Mouse (Mus musculus) layer of hippocampus, postnatal 36 days (tissue): ENCODE data around the gene Ropn1l. TPM values are rescaled to one million over a fixed set of nuclear protein-coding genes. Genes with fewer than 3 reads are reported as not detected.

Experiments
- DNase-seq, 2 experiments: peaks; one replicate each; pipeline ENCODE4 v3.0.0; 2022
- total RNA-seq, 2 experiments: library from RNA; stranded (reverse); gene quantifications; 2 replicates each; pipeline ENCODE4 v1.2.3; 2021

The Ropn1l gene
- total RNA-seq, 2 experiments from 2014 or later = 0.50 to 1.1 TPM

DNA sequence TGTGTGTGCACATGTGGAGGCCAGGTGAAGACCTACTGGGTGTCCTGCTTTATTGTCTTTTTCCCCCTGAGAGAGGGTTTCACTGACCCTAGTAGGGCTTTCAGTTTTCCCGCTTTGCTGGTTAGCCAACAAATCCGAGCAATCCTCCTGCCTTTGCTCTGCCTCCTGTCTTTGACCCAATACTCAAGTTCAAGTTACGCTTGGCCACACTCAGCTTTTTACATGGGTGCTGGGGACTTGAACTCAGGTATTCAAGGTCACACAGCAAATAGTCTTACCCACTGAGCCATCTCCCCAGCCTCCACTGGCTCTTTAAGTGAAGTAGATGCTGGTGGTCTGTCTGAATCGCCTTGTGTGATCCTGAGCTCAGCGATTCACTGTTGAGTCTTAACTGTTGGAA, 46.7 kb downstream of the Ropn1l start:
- no peak for DNase-seq

DNA sequence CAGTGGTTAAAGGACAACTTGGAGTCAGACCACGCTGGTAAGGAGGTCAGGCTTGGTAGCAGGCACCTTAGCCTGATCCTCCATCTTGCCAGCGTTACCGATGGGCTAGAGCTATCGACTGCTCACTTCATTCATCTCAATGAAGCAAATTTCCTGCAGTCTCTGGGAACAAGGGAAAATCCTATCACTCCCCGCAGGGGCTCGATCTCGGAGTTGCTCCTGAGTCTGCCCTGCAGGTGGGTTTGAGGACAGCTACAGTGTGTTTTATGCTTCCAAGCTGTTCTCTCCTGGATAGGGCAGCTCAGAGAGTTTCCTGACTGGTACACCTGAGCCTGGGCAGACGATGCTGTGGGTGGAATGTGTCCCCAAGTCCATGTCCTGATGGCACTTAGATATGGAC, 49.2 kb downstream of the Ropn1l start:
- DNase-seq = no peak

DNA sequence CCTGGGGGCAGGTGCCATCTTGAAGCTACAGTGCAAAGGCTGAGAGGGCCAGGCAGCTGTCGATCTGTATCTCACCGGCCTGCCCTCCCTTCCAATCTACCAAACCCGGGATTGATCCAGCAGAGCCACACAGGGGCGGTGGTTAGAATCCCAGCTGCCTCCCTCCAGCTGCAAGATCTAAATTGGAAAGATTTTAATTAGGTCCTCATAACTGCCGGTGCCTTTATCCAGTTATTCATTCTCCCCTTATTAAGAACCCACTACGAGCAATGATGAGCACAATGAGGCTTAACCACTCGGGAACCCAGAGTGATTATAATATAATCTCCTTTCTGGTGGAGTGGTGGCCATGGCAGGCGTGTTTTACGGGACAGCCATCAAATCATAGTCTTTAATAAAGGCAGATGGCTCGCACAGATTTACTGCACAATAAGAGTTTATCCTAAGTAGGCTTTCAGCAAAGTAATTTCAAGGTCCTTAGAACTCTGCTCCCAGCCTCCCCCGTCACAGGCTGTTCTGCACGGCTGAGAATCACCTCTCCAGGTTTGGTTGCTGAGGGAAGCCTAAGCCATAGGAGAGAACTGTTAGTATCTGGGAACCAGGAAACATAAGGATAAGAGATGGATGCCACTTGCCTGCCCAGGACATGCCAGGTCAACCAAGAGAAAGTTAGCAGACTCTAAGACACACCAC, 51.2 kb downstream of the Ropn1l start:
- no peak for DNase-seq

DNA sequence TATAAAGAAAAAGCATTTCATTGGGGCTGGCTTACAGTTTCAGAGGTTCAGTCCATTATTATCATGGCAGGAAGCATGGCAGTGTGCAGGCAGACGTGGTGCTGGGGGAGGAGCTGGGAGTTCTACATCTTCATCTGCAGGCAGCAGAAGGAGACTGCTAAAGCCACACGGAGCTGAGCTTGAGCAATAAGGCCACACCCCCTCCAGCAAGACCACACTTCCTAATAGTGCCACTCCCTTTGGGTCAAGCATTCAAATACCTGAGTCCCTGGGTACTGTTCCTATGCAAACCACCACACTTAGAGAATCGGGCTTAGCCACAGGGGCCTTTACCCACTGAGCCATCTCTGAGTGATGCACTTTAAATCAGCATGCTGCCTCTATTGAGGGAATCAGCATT, 52.6 kb downstream of the Ropn1l start:
- no peak for DNase-seq

DNA sequence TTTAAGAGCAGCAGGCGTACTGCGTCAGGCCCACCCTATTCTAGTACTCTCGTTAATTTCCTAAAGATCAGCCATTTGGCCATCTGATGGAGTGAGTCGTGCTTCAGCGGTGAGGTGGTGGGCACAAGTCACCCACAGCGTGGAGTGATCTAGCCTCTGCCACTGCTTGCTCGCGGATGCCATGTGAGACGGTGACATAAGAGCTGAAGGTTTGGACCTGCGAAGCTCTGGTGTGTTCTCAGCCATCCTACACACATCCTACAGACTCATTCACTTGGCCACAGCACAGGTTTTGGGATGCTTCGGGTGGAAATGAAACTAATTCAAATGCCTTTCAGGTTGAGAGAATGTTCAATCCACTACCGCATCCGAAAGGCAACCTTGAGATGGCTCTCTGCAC, 54.8 kb downstream of the Ropn1l start:
- DNase-seq = no peak

DNA sequence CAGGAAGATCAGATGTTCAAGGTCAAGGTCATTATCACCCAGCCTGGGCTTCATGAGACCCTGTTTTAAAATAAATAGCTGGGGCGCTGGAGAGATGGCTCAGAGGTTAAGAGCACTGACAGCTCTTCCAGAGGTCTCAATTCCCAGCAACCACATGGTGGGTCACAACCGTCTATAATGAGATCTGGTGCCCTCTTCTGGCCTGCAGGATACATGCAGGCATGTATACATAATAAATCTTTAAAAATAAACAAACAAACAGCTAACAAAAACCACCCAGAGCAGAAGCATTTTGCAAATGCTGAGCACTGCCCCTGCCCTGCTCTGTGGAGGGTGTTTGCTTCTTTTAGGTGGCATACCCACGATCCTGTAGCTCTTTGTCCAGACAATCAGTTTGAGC, 56.2 kb downstream of the Ropn1l start:
- no peak for DNase-seq

DNA sequence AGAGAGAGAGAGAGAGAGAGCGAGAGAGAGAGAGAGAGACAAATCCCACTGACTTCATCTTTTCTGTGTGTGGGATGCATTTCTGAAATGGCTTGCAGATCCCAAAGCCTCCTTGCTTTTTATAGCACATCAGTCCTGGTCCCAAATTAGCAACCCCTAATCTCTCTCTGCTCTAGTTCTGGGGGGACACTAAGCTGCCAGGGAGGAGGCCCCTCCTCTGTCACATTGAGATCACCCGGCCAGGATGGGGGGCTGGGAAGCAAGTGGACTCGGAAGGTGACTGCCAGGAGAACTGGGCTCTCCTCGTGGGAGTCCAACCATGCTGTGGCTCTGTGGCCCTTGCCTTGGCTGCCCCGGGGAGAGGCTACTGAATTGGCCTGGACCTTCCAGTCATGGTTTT, 56.8 kb downstream of the Ropn1l start:
- DNase-seq = no peak

DNA sequence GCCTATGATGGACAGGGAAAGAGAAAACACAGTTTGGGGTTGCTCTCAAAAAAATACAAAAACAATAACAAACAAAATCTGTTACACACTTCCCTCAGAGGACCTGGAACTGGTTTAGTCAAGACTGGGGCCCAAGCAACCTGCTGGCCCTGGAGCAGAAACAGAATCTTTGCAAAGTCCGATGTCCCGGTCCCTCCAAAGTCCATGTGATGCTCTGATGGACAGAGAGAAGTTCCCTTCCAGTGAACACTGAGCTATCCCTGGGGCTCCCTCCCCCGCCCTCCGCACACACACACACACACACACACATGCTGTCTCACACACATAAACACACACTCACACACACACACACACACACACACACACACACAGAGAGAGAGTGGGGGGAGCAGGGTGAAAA, 57.6 kb downstream of the Ropn1l start:
- no peak for DNase-seq

DNA sequence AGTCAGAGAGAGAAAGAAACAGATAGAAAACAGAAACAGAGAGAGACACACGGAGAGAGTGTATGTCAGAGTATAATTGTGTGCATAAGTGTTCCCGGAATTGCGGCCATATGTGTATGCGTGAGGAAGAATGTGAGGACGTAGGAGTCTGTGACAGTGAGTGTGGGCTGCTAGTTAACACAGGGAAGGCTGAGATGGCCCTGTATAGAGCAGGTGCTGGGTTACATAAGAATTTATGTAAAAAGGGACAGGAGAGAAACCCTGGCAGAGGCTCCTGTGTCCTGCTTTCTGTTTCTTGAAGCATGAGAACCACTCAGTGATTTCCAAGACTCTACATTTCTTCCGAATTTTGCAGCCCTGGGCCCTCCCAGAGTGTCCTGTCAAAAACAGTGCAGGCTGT, 60.1 kb downstream of the Ropn1l start:
- DNase-seq = peak in 1 of 2 experiments; percentile 41

DNA sequence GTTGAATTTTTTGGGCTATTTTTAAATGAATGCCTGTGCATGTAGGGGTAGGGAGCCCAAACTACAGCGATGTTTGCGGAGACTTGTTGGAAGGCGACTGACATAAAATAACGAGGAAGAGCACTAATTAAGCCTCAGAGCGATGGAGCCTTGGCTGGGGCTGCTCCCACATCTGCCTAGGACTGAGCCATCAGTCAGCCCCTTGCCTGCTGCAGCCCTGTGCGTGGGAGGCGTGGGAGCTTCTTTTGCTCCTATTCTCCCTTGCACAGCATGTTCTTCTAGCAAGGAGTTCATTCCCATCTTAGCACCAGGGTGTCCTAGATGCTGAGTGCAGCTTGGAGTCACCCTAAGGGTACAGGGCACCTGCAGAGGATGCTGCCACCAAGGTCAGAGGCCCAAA, 60.8 kb downstream of the Ropn1l start:
- no peak for DNase-seq

DNA sequence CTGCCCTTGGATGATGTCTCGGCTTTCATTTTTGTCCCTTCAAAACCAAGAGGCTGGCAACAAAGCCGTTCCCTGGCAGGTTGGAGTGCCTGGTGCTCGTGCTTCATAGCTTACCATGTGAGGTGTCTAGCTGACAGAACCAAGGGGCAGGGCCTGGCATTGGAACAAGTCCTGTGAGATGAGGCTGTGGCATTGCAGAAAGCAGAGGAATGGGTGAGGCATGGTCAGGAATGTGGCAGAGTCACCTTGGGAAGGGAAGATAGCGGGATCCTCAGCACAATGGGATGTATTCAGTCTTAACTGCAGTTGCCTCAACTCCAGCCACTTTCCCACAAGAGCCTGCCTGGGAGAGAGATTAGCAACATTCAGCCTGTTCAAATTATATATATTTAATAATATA, 61.4 kb downstream of the Ropn1l start:
- DNase-seq = no peak

Other genes starting within 250 kb of the Ropn1l start
- gene Dap, start 229.4 kb downstream of the Ropn1l start, total RNA-seq = 1 to 10 TPM; 6.5 to 7.4 TPM
- 10 to 100 TPM; 53.2 to 54.2 TPM for gene Ankrd33b, start 86.0 kb downstream of the Ropn1l start, total RNA-seq
- gene March6, start 77.3 kb upstream of the Ropn1l start, total RNA-seq = 100 to 1,000 TPM; 183 to 187 TPM
- 10 to 100 TPM; 10.6 to 11.8 TPM for gene Cmbl, start 111.7 kb upstream of the Ropn1l start, total RNA-seq
- gene Cct5, start 148.1 kb upstream of the Ropn1l start, total RNA-seq = 100 to 1,000 TPM; 246 to 254 TPM
- gene Fam173b, start 148.1 kb upstream of the Ropn1l start, total RNA-seq = 10 to 100 TPM; 12.3 to 13.2 TPM